Mouse (Mus musculus): Measurements from ENCODE around the gene Zbtb46. TPM values are rescaled to one million over a fixed set of nuclear protein-coding genes. Genes with fewer than 3 reads are reported as not detected.
A peak's percentile ranks its signal among the peaks of the same experiment; 100 is the strongest.

Zbtb46 gene
- total RNA-seq, 2 experiments from 2014 or later, result 5.8 to 8.3 TPM

- 0 out of 2 replicates have a peak, but pooled peaks have one; percentile 15 for TF ChIP-seq CTCF (conservative IDR thresholded peaks at IDR 0.05)
- H3K4me3 ChIP-seq, result peak within 1 kb of the TSS; percentile 77
These were observed 94.2 kb downstream of the Zbtb46 start, which contains the start of the genes Zgpat and Arfrp1 for GRCm38 (mm10) chr2:181364860-181365596. TSS of gene Zgpat (plus strand) at chr2:181364928. TSS of gene Arfrp1 (minus strand) at chr2:181365404.

GRCm38 (mm10) chr2:181364487-181364859 lies 94.8 kb downstream of the Zbtb46 start:
- Histone ChIP-seq H3K4me3 (peak overlapping the region; percentile 77), H3K27ac (peak overlapping the region; percentile 96)
- no peak for TF ChIP-seq CTCF (conservative IDR thresholded peaks at IDR 0.05)
- DNase-seq (ENCODE audit: low spot score in 2 of 2), result no peak

More at GRCm38 (mm10) chr2:181364860-181365596, 94.2 kb downstream of the Zbtb46 start, which contains the start of the genes Zgpat and Arfrp1:
- peak; percentile 88 to 89 for DNase-seq (ENCODE audit: low spot score in 2 of 2)
- H3K27ac ChIP-seq, result peak within 1 kb of the TSS; percentile 96

GRCm38 (mm10) chr2:181363946-181364345 lies 95.3 kb downstream of the Zbtb46 start:
- DNase-seq (ENCODE audit: low spot score in 2 of 2), result no peak
- peak overlapping the region; percentile 77 for H3K4me3 ChIP-seq
- no peak for TF ChIP-seq CTCF (conservative IDR thresholded peaks at IDR 0.05)

GRCm38 (mm10) chr2:181356780-181357179 lies 102.4 kb downstream of the Zbtb46 start:
- TF ChIP-seq CTCF (conservative IDR thresholded peaks at IDR 0.05), result no peak
- DNase-seq (ENCODE audit: low spot score in 2 of 2), result no peak
- no peak overlapping the region for H3K4me3 ChIP-seq
- no peak overlapping the region for H3K27ac ChIP-seq

More at GRCm38 (mm10) chr2:181363946-181364345, 95.3 kb downstream of the Zbtb46 start:
- H3K27ac ChIP-seq, result no peak overlapping the region

- TF ChIP-seq CTCF (conservative IDR thresholded peaks at IDR 0.05), result no peak
- DNase-seq (ENCODE audit: low spot score in 2 of 2), result no peak
These were observed 116.5 kb downstream of the Zbtb46 start for GRCm38 (mm10) chr2:181342766-181343165.

GRCm38 (mm10) chr2:181340426-181340825 lies 118.8 kb downstream of the Zbtb46 start:
- no peak for DNase-seq (ENCODE audit: low spot score in 2 of 2)
- Histone ChIP-seq H3K4me3 (no peak overlapping the region), H3K27ac (no peak overlapping the region)
- TF ChIP-seq CTCF (conservative IDR thresholded peaks at IDR 0.05), result no peak

More at GRCm38 (mm10) chr2:181342766-181343165, 116.5 kb downstream of the Zbtb46 start:
- no peak overlapping the region for H3K4me3 ChIP-seq
- H3K27ac ChIP-seq, result no peak overlapping the region

Other genes starting within 250 kb of the Zbtb46 start
- under 1 TPM; 0.12 to 0.41 TPM for gene Srms, start 246.2 kb downstream of the Zbtb46 start, total RNA-seq (2021)
- gene Fndc11, start 239.4 kb downstream of the Zbtb46 start, total RNA-seq (2021), result not detected
- 1 to 10 TPM; 2.5 to 2.9 TPM for gene Helz2, start 217.4 kb downstream of the Zbtb46 start, total RNA-seq (2021)
- gene Gmeb2, start 171.4 kb downstream of the Zbtb46 start, total RNA-seq (2021), result 10 to 100 TPM; 18.8 to 23.5 TPM
- 100 to 1,000 TPM; 527 to 593 TPM for gene Stmn3, start 144.9 kb downstream of the Zbtb46 start, total RNA-seq (2021)
- gene Rtel1, start 139.7 kb downstream of the Zbtb46 start, total RNA-seq (2021), result 10 to 100 TPM; 37.1 to 40.7 TPM
- 10 to 100 TPM; 78.3 to 80.7 TPM for gene Zgpat, start 94.5 kb downstream of the Zbtb46 start, total RNA-seq (2021)
- 10 to 100 TPM; 43.2 to 50.1 TPM for gene Arfrp1, start 94.0 kb downstream of the Zbtb46 start, total RNA-seq (2021)
- 10 to 100 TPM; 35.2 to 49.5 TPM for gene Lime1, start 79.3 kb downstream of the Zbtb46 start, total RNA-seq (2021)
- not detected for gene Abhd16b, start 33.8 kb upstream of the Zbtb46 start, total RNA-seq (2021)
- 10 to 100 TPM; 74.7 to 75.2 TPM for gene Tpd52l2, start 37.7 kb upstream of the Zbtb46 start, total RNA-seq (2021)
- 100 to 1,000 TPM; 259 to 279 TPM for gene Dnajc5, start 61.1 kb upstream of the Zbtb46 start, total RNA-seq (2021)
- gene Uckl1, start 125.5 kb upstream of the Zbtb46 start, total RNA-seq (2021), result 10 to 100 TPM; 68.2 to 73.8 TPM
- 10 to 100 TPM; 57.2 to 57.3 TPM for gene Prpf6, start 132.4 kb upstream of the Zbtb46 start, total RNA-seq (2021)
- 100 to 1,000 TPM; 102 to 103 TPM for gene Zfp512b, start 133.4 kb upstream of the Zbtb46 start, total RNA-seq (2021)
- gene Samd10, start 139.8 kb upstream of the Zbtb46 start, total RNA-seq (2021), result 10 to 100 TPM; 11.9 to 12.2 TPM
- 1 to 10 TPM in 1 of 2 experiments, under 1 TPM in 1; 0.83 to 1.4 TPM for gene Gm29797, start 197.6 kb upstream of the Zbtb46 start, total RNA-seq (2021)
- gene Sox18, start 212.2 kb upstream of the Zbtb46 start, total RNA-seq (2021), result 10 to 100 TPM; 11.6 to 14.1 TPM
- gene Tcea2, start 220.9 kb upstream of the Zbtb46 start, total RNA-seq (2021), result 10 to 100 TPM; 54.7 to 60.0 TPM
- 10 to 100 TPM; 41.8 to 43.4 TPM for gene Rgs19, start 234.6 kb upstream of the Zbtb46 start, total RNA-seq (2021)
- not detected for gene Lkaaear1, start 239.0 kb upstream of the Zbtb46 start, total RNA-seq (2021)